Mouse (Mus musculus): Measurements from ENCODE around the gene Mcm3ap.

DNA sequence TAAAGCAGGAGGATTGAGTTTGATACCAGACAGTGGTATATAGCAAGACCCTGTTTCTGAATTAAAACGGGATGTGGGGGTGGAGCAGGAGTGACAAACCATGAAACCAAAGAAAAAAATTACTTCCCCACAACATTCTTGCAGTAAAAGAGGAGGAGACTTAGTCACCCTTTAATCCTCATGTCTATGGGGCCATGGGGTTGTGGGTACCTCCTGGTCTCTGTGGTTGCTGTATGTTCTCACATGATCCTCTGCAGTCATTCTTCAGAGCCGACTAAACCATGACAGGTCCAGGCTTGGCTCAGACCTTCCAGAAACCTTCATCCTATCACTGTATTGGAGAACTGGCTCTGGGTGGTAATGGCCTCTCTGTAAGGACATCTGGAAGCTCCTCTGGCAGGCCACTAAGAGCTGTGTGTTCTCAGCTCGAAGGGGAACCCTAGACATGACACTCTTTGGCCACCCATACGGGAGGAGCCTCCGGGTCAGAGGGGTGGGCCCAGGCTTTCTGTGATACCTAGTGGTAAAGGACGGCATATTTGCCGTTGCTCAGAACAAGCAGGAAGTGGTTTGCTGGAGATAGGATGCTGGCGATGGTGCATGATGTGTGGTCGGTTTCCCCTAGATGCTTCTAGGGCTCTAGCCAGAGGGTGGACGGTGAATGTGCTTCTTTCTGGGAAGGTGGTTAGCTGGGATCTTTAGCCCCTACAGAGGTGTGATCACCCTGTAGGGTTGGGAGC, 74.1 kb downstream of the Mcm3ap start:
- TF ChIP-seq CTCF (IDR thresholded peaks at IDR 0.05; ENCODE audit: low read depth) (no peak), EP300 (IDR thresholded peaks at IDR 0.05; ENCODE audit: low read depth) (no peak)

Data from liver, embryonic 14.5 days (tissue).